Mouse (Mus musculus) lung, postnatal 0 days (tissue): ENCODE data around the gene Ripor1. TPM values are rescaled to one million over a fixed set of nuclear protein-coding genes. Genes with fewer than 3 reads are reported as not detected.

Source experiments
- ATAC-seq: fragments of 200-750 bp; cut with Nextera tagmentation; 2 replicates; pipeline ENCODE4 v1.8.0; 2017; ENCODE audit warnings: moderate library complexity
- DNase-seq: peaks from one replicate; pipeline ENCODE4 v3.0.0-alpha.2; 2016; ENCODE audit warnings: low spot score
- H3K27ac ChIP-seq: fragments of 300-500 bp; sonication (generic); 2 replicates; pipeline ENCODE4 v1.5.1; 2014; ENCODE audit warnings: antibody characterized with exemption, mild to moderate bottlenecking, low read length, mixed read lengths
- H3K27me3 ChIP-seq: fragments of 300-500 bp; sonication (generic); replicated peaks from 2 replicates; pipeline ENCODE4 v1.6.1; 2014; ENCODE audit warnings: low read length, mixed read lengths; ENCODE audit not compliant: insufficient read depth
- H3K36me3 ChIP-seq: fragments of 300-500 bp; sonication (generic); 2 replicates; pipeline ENCODE4 v1.6.1; 2014; ENCODE audit warnings: low read length, mixed read lengths; ENCODE audit not compliant: insufficient read depth
- H3K4me1 ChIP-seq: fragments of 300-500 bp; sonication (generic); 2 replicates; pipeline ENCODE4 v1.6.1; 2014; ENCODE audit warnings: antibody characterized with exemption, low read depth, low read length, mixed read lengths; ENCODE audit not compliant: insufficient read depth
- H3K4me2 ChIP-seq: fragments of 300-500 bp; sonication (generic); replicated peaks from 2 replicates; pipeline ENCODE4 v1.6.1; 2014; ENCODE audit warnings: low read depth, mild to moderate bottlenecking, low read length, moderate library complexity, mixed read lengths
- H3K4me3 ChIP-seq: fragments of 300-500 bp; sonication (generic); 2 replicates; pipeline ENCODE4 v1.5.1; 2014; ENCODE audit warnings: low read depth, low read length
- H3K9ac ChIP-seq: fragments of 300-500 bp; sonication (generic); replicated peaks from 2 replicates; pipeline ENCODE4 v1.6.1; 2014; ENCODE audit warnings: low read depth, mild to moderate bottlenecking
- H3K9me3 ChIP-seq: fragments of 300-500 bp; sonication (generic); 2 replicates; pipeline ENCODE4 v1.6.1; 2016; ENCODE audit warnings: low read length, mixed read lengths
- CTCF ChIP-seq: IDR thresholded peaks from 2 replicates; pipeline ENCODE4 v1.5.1; 2016; ENCODE audit warnings: antibody characterized with exemption, mild to moderate bottlenecking
- EP300 ChIP-seq: IDR thresholded peaks from 2 replicates; pipeline ENCODE4 v1.6.1; 2016; ENCODE audit warnings: antibody characterized with exemption, mild to moderate bottlenecking, control low read depth
- WGBS: fragments of 180-500 bp; shearing (Covaris S2); extraction: QIAGEN DNeasy Blood & Tissue Kit; methylation state at CpG from one replicate; pipeline ENCODE4 v1.1.7; 2014; 5-methylcytosine and 5-hydroxymethylcytosine counted together
- polyA plus RNA-seq: library from polyadenylated mRNA; unstranded; fragments of >200 nt; fragmentation: Nextera tagmentation; extraction: Ambion mirVana; gene quantifications from 2 replicates; pipeline ENCODE4 v1.2.1, GENCODE M21; 2015

Gene Ripor1
- polyA plus RNA-seq, 1 experiment from 2014 or later, result 28.5 TPM

DNA sequence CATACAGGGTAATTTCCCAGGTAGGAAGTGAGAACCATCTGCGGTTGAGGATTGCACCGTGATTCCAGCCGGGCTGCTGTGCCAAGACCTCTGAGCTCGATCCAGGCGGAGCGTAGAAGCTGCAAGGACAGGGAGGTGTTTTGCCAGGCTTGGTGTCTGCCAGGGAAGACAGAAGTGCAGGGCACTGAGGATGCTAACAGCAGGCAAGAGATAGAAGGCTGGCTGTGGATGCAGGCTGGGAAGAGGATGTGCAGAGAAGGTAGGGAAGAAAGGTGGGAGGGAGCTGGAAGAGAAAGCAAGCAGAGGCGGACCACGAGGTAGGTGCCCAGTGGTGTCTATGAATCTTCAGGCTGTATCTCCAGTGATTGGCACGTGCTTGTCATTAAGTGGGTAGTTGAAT, 6.8 kb downstream of the Ripor1 start:
- Histone ChIP-seq H3K4me3 (no peak overlapping the region), H3K9ac (no peak overlapping the region), H3K36me3 (peaks cover 7% of the 10 kb centered on the region), H3K4me2 (no peak overlapping the region), H3K27me3 (no peaks in the 10 kb centered on the region), H3K4me1 (peaks cover 8% of the 10 kb centered on the region), H3K27ac (no peak overlapping the region), H3K9me3 (no peaks in the 10 kb centered on the region)
- DNase-seq (no peak), ATAC-seq (no peak)
- no peak for TF ChIP-seq EP300
- no peak for TF ChIP-seq CTCF
- whole genome bisulfite sequencing, result 83% methylated on average over 9 of the region's 9 CpGs

GRCm38 (mm10) chr8:105613037-105613436, 8.0 kb downstream of the Ripor1 start:
- DNase-seq (peak; percentile 60), ATAC-seq (peak; percentile 58)
- no peaks in the 10 kb centered on the region for H3K27me3 ChIP-seq

GRCm38 (mm10) chr8:105613830-105614511, 8.9 kb downstream of the Ripor1 start:
- H3K27ac ChIP-seq, result peak overlapping the region; percentile 21; the same call in 1 of the 2 replicates
- peak overlapping the region; percentile 92 for H3K4me2 ChIP-seq
- under 1% methylated on average over 41 of the region's 50 CpGs for WGBS
- peak overlapping the region; percentile 48 for H3K9ac ChIP-seq
- no peaks in the 10 kb centered on the region for H3K27me3 ChIP-seq
- no peaks in the 10 kb centered on the region for H3K9me3 ChIP-seq
- peak overlapping the region; percentile 54 for H3K4me3 ChIP-seq
- peak; percentile 87 for DNase-seq
- peak; percentile 90 for ATAC-seq
- TF ChIP-seq EP300, result peak; percentile 77
- no peak for TF ChIP-seq CTCF
- peaks cover 8% of the 10 kb centered on the region for H3K4me1 ChIP-seq
- H3K36me3 ChIP-seq, result peaks cover 27% of the 10 kb centered on the region

More at GRCm38 (mm10) chr8:105613037-105613436, 8.0 kb downstream of the Ripor1 start:
- H3K9ac ChIP-seq, result peak overlapping the region; percentile 44
- H3K4me1 ChIP-seq, result peaks cover 8% of the 10 kb centered on the region
- TF ChIP-seq EP300, result no peak
- H3K4me3 ChIP-seq, result peak overlapping the region; percentile 54
- peak overlapping the region; percentile 92 for H3K4me2 ChIP-seq
- H3K9me3 ChIP-seq, result no peaks in the 10 kb centered on the region
- WGBS, result 4% methylated on average over 19 of the region's 20 CpGs
- H3K27ac ChIP-seq, result peak overlapping the region; percentile 59; the same call in 1 of the 2 replicates
- peaks cover 18% of the 10 kb centered on the region for H3K36me3 ChIP-seq

- no peak overlapping the region for H3K27ac ChIP-seq
- H3K4me1 ChIP-seq, result peaks cover 8% of the 10 kb centered on the region
- H3K4me2 ChIP-seq, result no peak overlapping the region
- H3K36me3 ChIP-seq, result peaks cover 35% of the 10 kb centered on the region
- TF ChIP-seq EP300 (no peak), CTCF (no peak)
- WGBS, result 94% methylated on average over 9 of the region's 9 CpGs
- no peak for ATAC-seq
- no peaks in the 10 kb centered on the region for H3K9me3 ChIP-seq
- no peak overlapping the region for H3K9ac ChIP-seq
- DNase-seq, result no peak
- no peak overlapping the region for H3K4me3 ChIP-seq
- H3K27me3 ChIP-seq, result no peaks in the 10 kb centered on the region
These were observed 10.9 kb downstream of the Ripor1 start for GRCm38 (mm10) chr8:105615942-105616341.

DNA sequence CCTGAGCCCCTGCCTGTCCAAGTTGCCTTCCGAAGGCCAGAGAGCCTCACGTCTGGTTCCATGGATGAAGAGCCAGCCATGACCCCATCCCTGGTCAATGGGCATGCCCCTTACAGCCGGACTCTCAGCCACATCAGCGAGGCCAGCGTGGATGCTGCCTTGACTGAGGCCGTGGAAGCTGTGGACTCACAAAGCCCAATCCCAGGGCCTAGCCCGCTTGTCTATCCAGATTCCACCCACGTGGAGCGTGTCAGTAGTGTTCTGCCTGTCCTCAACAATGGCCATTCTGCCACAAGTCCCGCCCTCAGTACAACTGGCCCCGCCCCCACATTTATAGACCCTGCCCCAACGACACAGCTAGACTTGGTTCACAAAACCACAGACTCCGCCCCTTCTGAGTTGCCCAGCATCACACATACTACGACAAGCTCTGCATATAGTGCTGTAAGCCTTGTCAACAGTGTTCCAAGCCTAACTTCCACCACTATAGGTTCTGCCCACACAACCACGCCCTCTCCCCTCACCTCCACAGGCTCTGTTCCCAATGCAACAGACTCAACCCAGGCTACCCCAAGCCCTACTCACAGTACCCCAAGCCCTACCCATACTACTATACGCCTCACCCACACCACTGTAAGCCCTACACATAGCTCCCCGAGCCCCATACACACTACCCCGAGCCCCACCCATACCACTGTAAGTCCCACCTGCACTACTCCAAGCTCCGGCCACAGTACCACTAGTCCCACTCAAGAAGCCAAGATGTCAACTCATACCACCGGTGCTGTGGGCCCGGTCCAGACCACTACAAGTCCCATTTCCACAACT, 12.6 kb downstream of the Ripor1 start:
- no peak overlapping the region for H3K4me2 ChIP-seq
- H3K4me3 ChIP-seq, result no peak overlapping the region
- H3K36me3 ChIP-seq, result peaks cover 44% of the 10 kb centered on the region
- H3K9me3 ChIP-seq, result no peaks in the 10 kb centered on the region
- H3K9ac ChIP-seq, result no peak overlapping the region
- ATAC-seq (no peak), DNase-seq (no peak)
- peaks cover 9% of the 10 kb centered on the region for H3K4me1 ChIP-seq
- TF ChIP-seq CTCF (no peak), EP300 (no peak)
- 85% methylated on average over 21 of the region's 21 CpGs for WGBS
- no peak overlapping the region for H3K27ac ChIP-seq
- H3K27me3 ChIP-seq, result no peaks in the 10 kb centered on the region

DNA sequence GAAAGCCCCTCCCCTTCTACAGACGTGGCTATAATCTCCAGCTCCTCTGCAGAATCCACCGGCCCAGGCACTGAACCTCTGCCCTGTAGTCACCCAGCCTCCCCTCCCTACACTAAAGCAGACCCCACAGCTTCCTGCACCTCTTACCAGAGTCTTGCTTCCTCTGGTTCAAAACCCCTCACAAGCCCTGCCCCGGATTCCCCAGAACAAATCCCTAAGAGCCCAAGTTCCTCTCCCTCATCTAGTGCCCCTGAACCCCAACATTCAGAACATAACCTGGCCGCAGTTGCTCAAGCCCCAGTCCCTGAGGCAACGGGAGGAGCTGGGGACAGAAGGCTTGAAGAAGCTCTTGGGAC, 13.2 kb downstream of the Ripor1 start:
- H3K36me3 ChIP-seq, result peaks cover 44% of the 10 kb centered on the region
- H3K9me3 ChIP-seq, result no peaks in the 10 kb centered on the region
- DNase-seq (no peak), ATAC-seq (no peak)
- no peak overlapping the region for H3K27ac ChIP-seq
- peaks cover 10% of the 10 kb centered on the region; the same call in 1 of the 2 replicates for H3K4me1 ChIP-seq
- no peak overlapping the region for H3K4me2 ChIP-seq
- TF ChIP-seq EP300 (no peak), CTCF (no peak)
- H3K9ac ChIP-seq, result no peak overlapping the region
- H3K27me3 ChIP-seq, result no peaks in the 10 kb centered on the region
- WGBS, result 95% methylated on average over 5 of the region's 5 CpGs
- H3K4me3 ChIP-seq, result no peak overlapping the region
